Mouse (Mus musculus): ENCODE measurements at regions not wholly inside any gene's neighbourhood (a gene's known extent, or its start where the extent isn't known, plus 50 kb on each side); places are given as distances from the start of the nearest gene placed in this dataset.

DNA sequence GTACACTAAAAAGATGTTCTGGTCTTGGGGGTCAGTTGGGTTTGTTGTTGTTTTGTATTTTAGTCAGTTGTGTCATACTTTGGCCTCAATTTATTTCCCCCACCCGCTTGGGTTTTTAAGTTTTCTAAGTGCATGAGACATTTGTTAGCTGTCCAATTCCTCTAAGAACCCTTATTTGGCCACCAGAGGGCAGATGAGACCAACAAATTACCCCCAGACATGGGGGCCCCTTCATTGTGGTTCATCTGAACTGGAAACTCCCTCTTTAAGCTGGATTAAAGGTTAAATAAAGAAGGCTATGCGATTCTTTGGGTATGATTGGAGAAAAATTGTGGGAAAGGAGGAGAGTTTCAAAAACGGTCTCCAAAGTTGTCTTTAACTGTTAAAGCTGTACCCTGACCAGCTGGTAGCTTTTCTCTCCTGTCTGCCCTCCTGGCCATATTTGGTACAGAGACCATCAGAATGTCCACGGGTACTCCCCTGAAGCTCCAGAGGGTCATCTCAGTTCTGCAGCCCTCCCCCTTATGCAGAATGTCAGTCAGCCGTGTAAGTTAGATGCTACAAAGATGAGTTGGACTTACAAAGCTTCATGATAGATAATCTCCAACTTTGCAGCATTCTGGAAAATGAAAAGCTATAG is 238.6 kb downstream of the Foxa2 start:
- DNase-seq (ENCODE audit: low spot score) = peak; percentile 21

DNA sequence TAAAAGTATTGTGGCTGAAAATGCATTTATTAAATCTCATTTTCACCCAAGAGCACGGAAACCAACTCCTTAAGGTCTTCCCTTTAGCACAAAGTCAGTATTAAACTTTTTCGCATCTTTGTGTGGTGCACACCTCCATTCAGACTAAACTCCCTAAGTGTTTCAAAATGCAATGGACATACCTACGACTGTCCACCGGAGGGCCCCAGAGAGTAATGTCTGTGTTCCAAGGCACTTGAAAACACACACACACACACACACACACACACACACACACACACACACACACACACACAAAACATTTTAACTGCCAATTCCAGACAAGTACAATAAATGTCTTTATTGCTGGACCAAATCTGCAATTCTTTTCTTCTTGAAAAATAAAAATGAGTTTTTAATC is 243.7 kb downstream of the Foxa2 start:
- DNase-seq (ENCODE audit: low spot score) = peak; percentile 20

DNA sequence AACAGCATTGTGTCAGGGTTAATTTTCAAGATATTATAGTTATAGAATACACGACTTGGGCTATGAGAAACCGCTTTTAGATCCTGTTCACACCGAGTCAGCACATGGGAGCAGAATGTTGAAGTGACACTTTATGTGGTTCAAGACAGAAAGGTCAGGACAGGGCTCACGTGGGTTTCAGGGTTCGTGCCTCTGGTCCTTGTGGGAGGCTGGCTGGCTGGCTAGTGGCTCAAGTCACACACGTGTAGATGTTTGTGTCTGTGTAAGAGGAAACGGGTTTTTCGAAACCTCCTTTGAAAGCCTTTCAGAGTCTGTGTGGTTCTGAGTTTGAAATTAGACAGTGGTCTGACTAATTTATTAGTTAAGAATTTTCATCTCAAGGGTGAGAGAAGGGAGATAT is 255.3 kb downstream of the Foxa2 start:
- no peak for DNase-seq (ENCODE audit: low spot score)

DNA sequence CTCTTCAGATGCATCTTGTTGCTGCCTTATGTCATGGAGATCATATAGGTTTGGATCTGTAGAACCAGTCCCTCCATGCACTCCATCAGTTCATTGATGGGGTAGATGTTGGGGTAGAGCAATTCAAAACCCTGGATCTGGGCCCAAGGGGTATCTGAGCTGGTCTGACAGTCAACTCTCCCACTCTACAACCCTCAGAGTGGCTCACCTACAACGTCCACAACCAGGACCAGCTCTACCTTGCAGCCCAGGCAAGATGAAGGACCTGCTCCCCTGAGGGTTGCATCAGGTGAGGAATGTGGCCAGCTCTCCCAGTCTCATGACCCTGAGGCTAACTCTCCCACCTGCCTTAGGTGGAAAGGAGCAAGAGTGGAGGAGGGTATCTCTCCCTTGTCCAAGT is 256.9 kb downstream of the Foxa2 start:
- DNase-seq (ENCODE audit: low spot score) = no peak

DNA sequence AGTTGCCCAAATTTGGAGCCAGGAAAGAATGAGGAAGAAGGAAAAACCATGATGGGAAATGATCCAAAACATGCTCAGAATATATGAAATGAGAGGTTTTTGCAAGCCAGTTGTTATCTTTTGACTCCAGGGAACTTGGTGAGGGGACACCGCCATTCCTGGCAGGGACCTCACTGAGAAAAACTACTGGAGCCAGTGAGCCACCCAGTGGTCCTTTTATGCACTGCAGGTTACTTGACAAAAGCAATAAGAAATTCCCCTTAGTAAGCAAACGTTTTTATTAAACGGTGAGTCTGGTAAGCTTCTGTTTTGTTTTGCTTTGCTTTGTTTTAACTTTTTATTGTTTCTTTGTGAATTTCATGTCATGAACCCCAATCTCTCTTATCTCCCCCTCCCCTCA is 257.5 kb downstream of the Foxa2 start:
- peak; percentile 60 for DNase-seq (ENCODE audit: low spot score)

DNA sequence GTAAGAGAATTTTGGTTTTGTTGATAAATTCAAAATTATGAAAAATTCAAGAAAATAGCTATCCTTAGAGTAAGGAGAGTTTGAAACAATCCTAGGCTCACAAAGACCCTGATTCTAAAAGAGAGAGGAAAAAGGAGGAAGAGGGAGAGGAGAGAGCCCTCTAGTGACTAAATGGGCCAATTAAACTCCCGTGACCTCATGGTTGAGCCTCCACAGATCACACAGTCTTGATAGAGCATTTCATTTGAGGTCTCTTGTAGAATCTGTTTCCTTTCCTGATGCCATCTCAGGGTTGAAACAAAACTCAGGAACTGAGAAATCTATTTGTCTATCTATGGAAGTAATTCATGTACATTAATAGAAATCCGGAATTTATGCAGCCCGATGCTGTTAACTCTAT is 258.8 kb downstream of the Foxa2 start:
- no peak for DNase-seq (ENCODE audit: low spot score)

DNA sequence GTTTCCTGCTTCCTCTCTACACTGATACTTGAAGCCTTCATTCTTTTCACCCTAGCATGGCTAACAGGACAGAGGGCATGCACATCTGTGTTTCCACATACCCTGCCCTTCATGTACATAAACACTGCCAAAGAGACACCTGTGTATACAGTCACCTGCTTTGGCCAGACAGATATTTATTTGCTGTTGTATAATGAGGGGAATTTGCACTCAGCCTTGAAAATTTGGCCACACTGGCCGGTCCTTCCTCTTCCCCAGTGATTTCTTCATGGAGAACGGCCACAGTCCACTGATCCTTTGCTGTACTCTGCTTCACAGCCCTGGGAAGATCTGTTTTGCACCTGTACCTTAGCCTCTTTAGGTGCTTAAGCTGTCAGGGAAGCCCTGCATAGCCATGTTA is 264.3 kb downstream of the Foxa2 start:
- DNase-seq (ENCODE audit: low spot score) = no peak

DNA sequence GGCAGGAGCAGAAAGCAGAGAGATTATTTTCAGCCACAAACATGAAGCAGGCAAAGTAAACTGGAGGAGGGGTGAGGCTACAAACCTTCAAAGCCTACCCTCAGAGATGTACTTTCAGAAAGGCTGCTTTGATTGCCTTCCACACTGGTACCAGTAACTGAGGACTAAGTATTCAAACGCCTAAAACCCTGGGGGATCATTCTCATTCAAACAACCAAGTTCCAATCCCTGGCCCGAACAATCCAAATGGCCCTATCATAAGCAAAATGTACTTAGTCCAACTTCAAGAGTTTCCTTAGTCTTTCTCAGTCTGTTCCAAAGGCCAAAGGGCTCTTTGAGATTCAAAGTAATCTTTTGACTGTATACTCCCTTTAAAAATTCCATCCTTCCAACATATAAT is 270.5 kb downstream of the Foxa2 start:
- DNase-seq (ENCODE audit: low spot score) = no peak

DNA sequence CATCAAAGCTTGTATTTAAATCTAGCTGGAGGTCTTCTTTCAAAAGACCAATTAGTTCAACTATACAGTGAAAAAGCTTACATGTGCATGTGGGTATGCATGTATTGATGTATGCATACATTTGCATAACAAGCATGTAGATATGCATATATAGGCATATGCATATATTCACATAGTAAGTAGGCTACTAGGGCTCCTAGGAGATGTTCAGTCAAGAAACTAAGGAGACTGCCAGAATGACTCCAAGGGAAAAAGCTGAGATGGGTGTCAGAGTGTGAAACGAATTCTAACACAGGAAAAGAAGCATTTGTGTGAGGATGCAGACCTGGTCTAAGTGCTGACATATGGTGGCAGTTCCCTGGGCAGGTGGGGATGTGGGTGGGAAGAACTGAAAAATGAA is 274.2 kb downstream of the Foxa2 start:
- no peak for DNase-seq (ENCODE audit: low spot score)

DNA sequence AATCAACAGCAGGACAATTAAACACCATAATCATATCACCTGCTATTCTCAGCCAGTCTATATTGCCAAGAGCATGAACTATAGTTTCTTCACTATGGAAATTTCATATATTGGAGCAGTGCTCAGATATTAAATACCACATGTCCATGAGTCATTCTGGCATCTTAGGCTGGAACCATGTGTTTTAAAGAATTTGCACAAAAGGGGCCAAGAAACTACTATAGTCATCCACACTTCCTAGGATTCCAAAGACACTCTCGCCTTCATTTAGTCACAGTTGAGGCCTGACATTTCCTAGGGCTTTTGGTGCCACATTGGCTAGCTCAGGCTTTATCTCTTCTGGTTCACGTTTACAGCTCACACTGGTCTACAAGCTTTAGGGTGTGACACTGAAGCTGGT is 293.7 kb downstream of the Foxa2 start:
- DNase-seq (ENCODE audit: low spot score) = no peak

DNA sequence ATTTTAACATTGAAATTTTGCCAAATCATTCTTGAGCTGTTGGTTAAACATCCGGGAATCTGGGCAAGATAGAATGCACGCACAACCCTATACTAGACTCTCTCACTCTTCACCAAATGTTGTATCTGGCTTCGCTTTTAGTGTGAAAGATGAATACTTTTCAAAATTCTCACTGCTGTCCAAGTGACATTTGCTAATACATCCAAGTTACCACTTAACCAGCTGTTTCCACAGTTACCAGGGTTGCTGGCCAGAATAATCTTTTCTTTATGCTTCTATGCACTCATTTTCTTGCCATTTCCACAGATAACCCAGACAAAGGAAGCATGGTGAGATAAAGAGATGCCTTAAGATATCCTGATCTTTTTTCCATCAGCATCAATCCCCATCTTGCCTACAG is 294.9 kb downstream of the Foxa2 start:
- DNase-seq (ENCODE audit: low spot score) = no peak

DNA sequence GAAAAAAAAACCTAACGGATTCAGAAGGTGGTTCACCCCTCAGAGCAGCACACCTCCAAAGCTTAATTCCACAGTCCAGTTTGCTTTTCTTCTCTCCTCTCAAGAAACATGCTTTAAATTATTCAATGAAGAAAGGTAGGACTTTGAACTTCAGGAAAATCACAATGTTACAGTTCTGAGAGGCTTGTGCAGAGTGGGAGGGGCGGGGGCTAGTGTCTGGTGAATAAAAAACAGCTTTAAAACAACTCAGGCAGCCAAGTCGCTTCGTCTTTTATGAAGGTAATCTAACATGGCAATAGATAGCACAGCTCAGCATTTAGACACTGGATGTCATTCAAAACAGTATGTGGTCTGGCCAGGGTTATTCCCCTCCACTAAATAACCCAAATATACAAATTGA is 298.8 kb downstream of the Foxa2 start:
- no peak for DNase-seq (ENCODE audit: low spot score)

DNA sequence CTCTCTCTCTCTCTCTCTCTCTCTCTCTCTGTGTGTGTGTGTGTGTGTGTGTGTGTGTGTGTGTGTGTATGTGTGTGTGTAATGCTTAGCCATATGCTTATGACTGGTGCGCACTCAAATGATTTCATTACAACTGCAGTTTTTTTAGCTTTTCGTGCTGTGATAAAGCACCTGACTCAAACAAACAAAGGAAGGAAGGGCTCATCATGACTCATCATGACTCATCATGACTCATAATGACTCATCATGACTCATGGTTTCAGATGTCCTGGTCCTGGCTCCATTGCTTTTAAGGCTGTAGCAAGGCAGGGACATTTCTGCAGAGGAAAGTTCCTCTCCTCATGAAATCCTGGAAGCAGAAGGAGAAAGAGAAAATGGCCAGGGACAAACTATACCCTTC is 302.9 kb downstream of the Foxa2 start:
- no peak for DNase-seq (ENCODE audit: low spot score)

DNA sequence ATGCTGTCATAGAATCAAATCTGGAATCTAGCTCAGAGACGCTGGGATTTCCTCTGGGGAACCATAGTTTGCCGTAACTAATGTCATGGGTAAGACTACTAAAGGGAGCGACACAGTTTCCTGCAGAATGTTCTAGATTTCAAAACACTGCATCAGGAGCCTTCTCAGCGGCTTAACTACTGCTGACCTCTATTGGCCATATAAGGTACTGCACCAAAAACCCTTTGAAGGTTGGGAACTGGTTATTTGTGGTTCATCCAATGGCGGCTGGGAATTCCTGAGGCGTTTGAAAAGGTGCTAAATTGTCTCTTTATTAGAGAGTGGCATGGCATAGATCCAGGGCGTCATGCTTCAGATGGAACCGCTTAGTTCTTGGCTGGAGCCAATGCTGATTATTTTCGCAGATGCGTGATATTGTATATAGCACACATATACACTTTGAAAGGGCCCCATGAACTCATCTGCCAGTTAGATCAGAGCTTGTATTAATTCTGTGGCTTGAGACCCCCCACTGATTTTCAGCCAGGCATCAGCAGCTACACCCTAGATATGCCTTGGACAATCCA is 308.4 kb downstream of the Foxa2 start:
- DNase-seq (ENCODE audit: low spot score) = peak; percentile 39

DNA sequence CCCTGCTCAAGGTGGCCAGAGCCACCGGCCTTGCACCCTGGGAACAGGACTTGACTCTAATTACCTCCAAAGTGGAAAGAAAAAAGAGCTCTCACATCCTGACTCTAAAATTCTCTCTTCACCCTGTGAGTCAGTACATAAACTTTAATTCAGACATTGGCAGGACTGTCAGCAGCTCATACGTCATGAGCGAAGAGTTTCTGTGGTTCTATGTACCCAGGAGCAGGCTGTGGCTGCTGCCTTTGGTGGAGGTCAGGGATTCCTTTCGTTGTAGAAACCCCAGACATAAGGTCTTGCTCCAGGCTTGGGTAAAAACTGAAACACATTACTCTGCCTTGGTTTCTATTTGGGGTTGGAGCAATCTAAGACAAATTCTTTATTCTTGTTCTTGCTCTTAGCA is 319.4 kb downstream of the Foxa2 start:
- no peak for DNase-seq (ENCODE audit: low spot score)

DNA sequence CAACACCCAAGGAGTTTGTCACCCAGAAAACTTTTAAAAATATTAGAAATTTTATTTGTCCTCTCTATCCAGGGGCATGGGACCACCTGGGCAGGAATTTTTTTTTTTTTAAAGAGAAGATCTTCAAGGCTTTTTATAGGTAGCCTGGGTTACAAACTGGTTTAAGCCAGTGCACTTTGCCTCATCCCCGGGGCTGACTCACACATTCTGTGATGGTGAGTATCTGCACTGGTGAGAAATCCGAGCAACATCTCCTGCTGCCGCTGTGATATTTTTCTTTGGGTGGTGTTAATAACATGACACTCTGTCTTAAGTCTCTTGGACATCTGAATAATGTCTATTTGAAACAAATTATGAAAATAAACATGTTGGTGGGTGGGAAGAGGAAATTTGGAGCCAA is 327.8 kb downstream of the Foxa2 start:
- no peak for DNase-seq (ENCODE audit: low spot score)

DNA sequence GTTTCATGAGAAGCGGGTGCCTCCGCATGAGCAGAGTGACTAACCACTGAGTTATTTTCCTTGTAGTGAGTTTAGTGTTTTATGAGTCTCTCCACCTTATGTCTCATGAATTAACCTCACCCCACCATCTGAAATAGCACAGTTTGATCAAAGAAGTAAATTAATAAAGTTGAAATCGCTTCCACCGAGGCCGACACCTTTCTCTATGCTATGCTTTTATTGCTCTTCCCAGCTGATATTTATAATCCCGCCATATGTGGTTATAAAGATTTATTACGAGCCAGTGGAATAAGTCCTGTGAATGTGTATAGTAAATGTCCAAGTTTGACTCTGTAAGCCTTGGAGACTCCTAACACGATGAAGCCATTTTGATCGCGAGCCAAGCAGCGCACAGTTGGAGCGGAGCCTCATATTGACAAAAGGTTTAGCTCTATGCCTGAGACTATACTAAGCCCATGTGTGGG is 329.3 kb downstream of the Foxa2 start:
- no peak for DNase-seq (ENCODE audit: low spot score)

DNA sequence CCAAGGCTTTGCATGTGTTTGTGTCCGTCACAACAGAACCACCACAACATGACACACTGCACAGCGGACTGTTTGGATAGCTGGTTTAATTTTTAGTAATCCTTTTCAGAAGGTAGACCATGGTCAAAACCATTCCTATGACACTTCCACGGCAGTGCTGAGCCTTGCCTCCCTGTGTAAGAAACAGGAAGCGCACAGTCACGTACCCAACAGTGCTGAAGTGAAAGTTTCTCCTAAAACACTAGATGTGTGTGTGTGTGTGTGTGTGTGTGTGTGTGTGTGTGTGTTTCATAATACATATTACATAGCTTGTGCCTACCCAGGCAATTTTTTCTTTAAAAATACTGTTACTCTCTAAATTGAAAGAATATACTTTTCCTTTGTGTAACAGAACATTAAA is 331.0 kb downstream of the Foxa2 start:
- no peak for DNase-seq (ENCODE audit: low spot score)

DNA sequence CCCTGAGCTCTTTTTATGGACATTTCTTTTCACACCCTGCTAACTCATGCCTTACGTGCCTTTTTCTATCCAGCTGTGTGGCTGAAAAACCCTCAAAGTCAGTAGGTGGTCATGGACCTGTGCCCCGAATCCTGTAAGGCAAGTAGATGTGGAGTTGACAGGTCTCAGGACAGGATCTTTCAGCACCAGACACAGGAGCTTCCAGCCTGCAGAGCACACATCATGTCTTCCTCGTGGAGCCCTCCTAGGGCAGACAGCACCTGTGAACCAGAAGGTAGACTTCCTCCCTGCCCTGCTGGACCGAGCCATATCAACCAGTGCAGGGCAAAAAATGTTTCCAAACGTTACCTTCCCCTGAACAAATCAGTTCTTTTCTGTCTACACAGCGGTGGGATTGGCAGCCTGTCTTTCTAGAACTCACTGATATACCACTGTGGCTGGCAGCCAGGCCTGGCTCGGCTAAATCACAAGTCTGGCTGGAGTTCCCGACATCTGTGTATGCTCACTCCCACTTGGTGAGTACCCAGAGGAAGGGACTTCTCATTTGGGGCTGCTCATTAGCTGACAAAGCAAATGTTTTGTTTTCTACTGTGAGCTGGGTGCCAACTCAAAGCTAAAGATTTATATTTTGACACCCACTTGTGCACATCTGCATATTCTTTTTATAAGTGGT is 336.0 kb downstream of the Foxa2 start:
- no peak for DNase-seq (ENCODE audit: low spot score)

DNA sequence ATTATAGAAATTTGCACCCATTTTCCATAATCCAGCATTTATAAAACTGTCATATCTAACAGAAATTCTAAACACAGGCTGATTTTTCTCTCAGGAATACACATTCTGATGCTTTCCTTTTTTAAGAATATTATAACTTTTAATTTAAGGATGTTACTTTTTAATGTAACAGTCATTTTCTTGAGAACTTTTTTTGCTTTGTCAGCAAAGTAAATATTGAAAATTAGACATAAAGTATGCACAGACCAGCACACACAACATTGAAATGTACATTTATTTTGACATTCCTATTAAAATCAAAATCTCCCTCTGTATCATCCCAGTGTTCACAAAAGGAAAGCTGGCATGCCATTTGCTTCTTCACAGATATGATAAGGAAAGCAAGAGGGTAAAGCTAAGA is 337.0 kb downstream of the Foxa2 start:
- no peak for DNase-seq (ENCODE audit: low spot score)

DNA sequence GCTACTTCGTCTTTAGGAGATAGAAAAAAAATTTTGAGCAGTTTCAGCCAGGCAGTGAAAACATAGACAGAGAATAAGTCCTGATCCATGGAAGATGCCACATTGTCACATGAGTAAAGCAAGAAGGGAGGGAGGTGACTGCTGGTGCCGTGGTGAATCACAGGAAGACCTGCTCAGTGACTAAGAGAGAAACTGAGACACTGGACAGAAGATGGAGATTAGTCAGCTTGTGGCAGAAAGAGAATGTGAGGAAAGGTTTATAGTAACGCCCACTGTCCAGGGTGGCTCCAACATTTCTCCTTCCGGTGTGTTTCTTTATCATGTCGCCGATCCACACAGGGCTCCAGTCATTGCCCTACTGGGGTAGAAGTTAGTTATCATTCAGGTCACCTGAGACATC is 339.6 kb downstream of the Foxa2 start:
- no peak for DNase-seq (ENCODE audit: low spot score)

DNA sequence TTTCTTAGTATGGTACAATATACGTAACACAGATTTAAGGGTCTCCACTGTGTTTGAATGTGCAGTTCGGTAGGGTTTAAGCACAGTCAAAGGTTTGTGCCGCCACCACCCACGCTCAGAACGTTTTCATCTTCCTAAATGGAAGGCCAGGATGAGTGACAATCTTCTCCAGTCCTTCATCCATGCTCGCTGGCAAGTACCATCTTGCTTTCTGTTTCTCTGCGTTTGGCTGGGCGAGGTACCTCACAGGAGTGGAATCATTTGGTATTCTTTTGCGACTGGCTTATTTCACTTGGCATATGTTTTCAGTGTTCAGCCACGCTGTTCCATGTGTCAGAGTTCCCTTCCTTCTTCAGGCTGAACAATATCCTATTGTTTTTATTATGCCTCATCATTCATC is 342.3 kb downstream of the Pax1 start:
- no peak for DNase-seq (ENCODE audit: low spot score)

DNA sequence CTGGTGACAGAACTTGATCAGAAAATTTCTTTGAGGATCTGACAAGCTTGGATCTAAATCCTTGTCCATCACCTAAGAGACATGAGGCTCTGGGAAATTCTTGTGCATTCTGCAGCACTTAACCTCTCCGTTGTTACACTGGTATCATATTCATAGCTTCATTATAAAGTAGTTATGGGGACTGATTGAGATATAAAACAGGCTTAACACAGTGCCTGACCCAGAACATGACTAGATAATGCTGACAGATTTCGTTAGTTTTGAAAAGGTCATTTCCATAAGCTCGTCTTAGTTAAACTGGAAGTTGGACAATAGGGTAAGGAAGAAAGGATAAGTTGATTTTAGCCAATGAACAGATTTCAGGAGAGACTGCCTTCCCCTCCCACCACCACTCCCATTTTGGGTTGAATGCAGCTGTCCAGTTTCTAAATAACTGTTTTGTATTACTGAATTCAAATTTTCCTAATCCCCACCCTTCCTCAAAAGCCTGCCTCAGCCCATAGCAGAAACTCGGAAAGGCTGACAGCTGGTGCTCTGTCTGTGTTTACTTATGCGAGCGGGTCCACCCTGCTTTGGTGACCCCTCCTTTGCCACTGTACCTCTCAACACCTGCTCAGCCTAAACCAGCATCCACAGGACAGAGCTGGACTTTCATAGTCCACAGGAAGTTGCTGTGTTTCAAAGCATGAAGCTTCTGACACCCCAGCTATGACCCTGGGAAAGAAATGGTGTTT is 340.8 kb downstream of the Pax1 start:
- no peak for DNase-seq (ENCODE audit: low spot score)
